In the genomic region with DNA sequence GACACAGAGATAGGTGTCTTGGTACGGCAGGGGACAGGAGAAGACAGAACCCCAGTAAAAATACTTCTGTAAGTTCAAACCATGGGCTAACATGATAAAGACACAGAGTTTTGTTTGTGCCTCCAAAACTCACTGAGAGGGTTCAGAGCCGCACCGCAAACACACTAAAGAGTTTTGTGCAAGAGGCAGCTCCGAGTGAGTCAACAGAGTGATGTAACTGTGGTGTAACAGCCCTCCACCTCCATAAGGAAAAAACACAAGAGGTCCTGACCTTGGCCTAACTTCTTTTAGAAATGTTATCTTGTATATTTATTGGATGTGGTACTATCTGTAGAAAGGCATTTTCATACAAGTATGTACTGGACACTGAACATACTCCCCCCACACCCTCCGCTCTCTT, we compare ENCODE assay signal across 27 mouse cellular contexts. TPM values are rescaled to one million over a fixed set of nuclear protein-coding genes. Genes with fewer than 3 reads are reported as not detected.
A peak's percentile ranks its signal among the peaks of the same experiment; 100 is the strongest.
DNase-seq lines count a peak whose midpoint lies in the region; ATAC-seq and TF ChIP-seq lines count a peak whose summit lies in the region.
"Had no signal": no experiment of that assay in that cellular context is flagged by ENCODE, and none has a peak within 500 bp of the region (broad histone marks: within the 10 kb centered on the region; RNA-seq: fewer than 3 reads in every experiment).

No protein-coding gene starts in this region.

- H3K4me3 ChIP-seq in midbrain, embryonic 11.5 days (ENCODE audit: low read depth, low read length), result no peak overlapping the region
- H3K4me3 ChIP-seq in midbrain, embryonic 15.5 days, result no peak overlapping the region
- H3K4me3 ChIP-seq in embryonic fibroblast, embryonic 13.5 days (ENCODE audit: insufficient read depth, low read length), result no peak overlapping the region
- no peak overlapping the region; a peak in 1 of 4 replicates for H3K4me3 ChIP-seq in liver, embryonic 14.5 days (ENCODE audit: insufficient read depth in 1 of 2, low read depth in 2 of 2, low read length in 2 of 2)
- no peak overlapping the region for H3K4me3 ChIP-seq in embryonic facial prominence, embryonic 10.5 days
- no peak overlapping the region for H3K4me3 ChIP-seq in heart, embryonic 12.5 days
- H3K4me3 ChIP-seq: erythroblast, embryonic 14.5 days; heart, embryonic 10.5 days; hindbrain, embryonic 13.5 days; layer of hippocampus, adult 2 months; limb, embryonic 15.5 days; neural tube, embryonic 15.5 days had no signal

- no peak overlapping the region for H3K27ac ChIP-seq in midbrain, embryonic 11.5 days (ENCODE audit: low read depth, low read length)
- no peak overlapping the region for H3K27ac ChIP-seq in midbrain, embryonic 15.5 days
- H3K27ac ChIP-seq in embryonic fibroblast, embryonic 13.5 days (ENCODE audit: insufficient read depth, low read length), result 0 out of 2 replicates have a peak overlapping the region, but pooled peaks have one; percentile 13
- 0 out of 2 replicates have a peak overlapping the region, but pooled peaks have one; percentile 25 for H3K27ac ChIP-seq in liver, embryonic 14.5 days
- no peak overlapping the region for H3K27ac ChIP-seq in embryonic facial prominence, embryonic 10.5 days (replicated peaks)
- H3K27ac ChIP-seq in heart, embryonic 12.5 days (ENCODE audit: poor library complexity, severe bottlenecking), result no peak overlapping the region
- H3K27ac ChIP-seq: heart, embryonic 10.5 days; hindbrain, embryonic 13.5 days; layer of hippocampus, adult 2 months; limb, embryonic 15.5 days; neural tube, embryonic 15.5 days had no signal

- TF ChIP-seq EP300 in liver, embryonic 14.5 days (IDR thresholded peaks at IDR 0.05; ENCODE audit: low read depth), result no peak

- no peak for TF ChIP-seq CTCF in embryonic fibroblast, embryonic 13.5 days (IDR thresholded peaks at IDR 0.05; ENCODE audit: borderline replicate concordance, insufficient read depth, low read length)
- TF ChIP-seq CTCF in liver, embryonic 14.5 days (IDR thresholded peaks at IDR 0.05; ENCODE audit: low read depth), result no peak

- H3K9ac ChIP-seq in midbrain, embryonic 11.5 days (ENCODE audit: low read length), result no peak overlapping the region
- H3K9ac ChIP-seq in midbrain, embryonic 15.5 days, result no peak overlapping the region
- no peak overlapping the region for H3K9ac ChIP-seq in liver, embryonic 14.5 days (replicated peaks)
- no peak overlapping the region for H3K9ac ChIP-seq in heart, embryonic 12.5 days
- H3K9ac ChIP-seq: hindbrain, embryonic 13.5 days; limb, embryonic 15.5 days; neural tube, embryonic 15.5 days had no signal

- no peak for ATAC-seq in midbrain, embryonic 11.5 days (ENCODE audit: low FRiP score)
- no peak for ATAC-seq in midbrain, embryonic 15.5 days (replicated peaks)
- peak; percentile 48; the same call in 1 of the 2 replicates for ATAC-seq in liver, embryonic 14.5 days (ENCODE audit: insufficient read depth)
- peak; percentile 87 for ATAC-seq in neutrophil, adult 5-6 weeks (ENCODE audit: extremely low read depth, insufficient number of reproducible peaks, low FRiP score, poor library complexity, severe bottlenecking)
- ATAC-seq in heart, embryonic 12.5 days (ENCODE audit: insufficient number of reproducible peaks, low FRiP score), result no peak
- ATAC-seq: forebrain, embryonic 14.5 days; inflammation-experienced regulatory T-cells, adult 6 months had no signal

- H3K27me3 ChIP-seq in midbrain, embryonic 11.5 days (ENCODE audit: control insufficient read depth, insufficient read depth, low read length), result no peaks in the 10 kb centered on the region
- H3K27me3 ChIP-seq in midbrain, embryonic 15.5 days (replicated peaks), result no peaks in the 10 kb centered on the region
- H3K27me3 ChIP-seq in liver, embryonic 14.5 days (ENCODE audit: control insufficient read depth, insufficient read depth, low read length), result no peaks in the 10 kb centered on the region
- no peaks in the 10 kb centered on the region for H3K27me3 ChIP-seq in embryonic facial prominence, embryonic 10.5 days (replicated peaks; ENCODE audit: low read depth, poor library complexity, severe bottlenecking)
- no peaks in the 10 kb centered on the region for H3K27me3 ChIP-seq in heart, embryonic 12.5 days (replicated peaks)
- H3K27me3 ChIP-seq: hindbrain, embryonic 13.5 days; limb, embryonic 15.5 days; neural tube, embryonic 15.5 days had no signal

- H3K9me3 ChIP-seq in midbrain, embryonic 11.5 days (ENCODE audit: control insufficient read depth, low read length), result no peaks in the 10 kb centered on the region
- H3K9me3 ChIP-seq in midbrain, embryonic 15.5 days, result no peaks in the 10 kb centered on the region
- H3K9me3 ChIP-seq in liver, embryonic 14.5 days (ENCODE audit: control insufficient read depth, low read length), result no peaks in the 10 kb centered on the region
- H3K9me3 ChIP-seq in embryonic facial prominence, embryonic 10.5 days, result no peaks in the 10 kb centered on the region
- no peaks in the 10 kb centered on the region for H3K9me3 ChIP-seq in heart, embryonic 12.5 days (replicated peaks)
- H3K9me3 ChIP-seq: G1E; heart, embryonic 10.5 days; hindbrain, embryonic 13.5 days; limb, embryonic 15.5 days; neural tube, embryonic 15.5 days had no signal

- no peak for TF ChIP-seq POLR2A in embryonic fibroblast, embryonic 13.5 days (IDR thresholded peaks at IDR 0.05; ENCODE audit: low read depth, low read length)

- no peaks in the 10 kb centered on the region for H3K4me1 ChIP-seq in midbrain, embryonic 11.5 days (ENCODE audit: control insufficient read depth, insufficient read depth, low read length)
- no peaks in the 10 kb centered on the region for H3K4me1 ChIP-seq in midbrain, embryonic 15.5 days
- peaks cover 12% of the 10 kb centered on the region; the same call in 1 of the 2 replicates for H3K4me1 ChIP-seq in embryonic fibroblast, embryonic 13.5 days (ENCODE audit: control insufficient read depth, insufficient read depth, low read length)
- peaks cover 0 to 3% of the 10 kb centered on the region in 2 experiments; a peak in 2 of 4 replicates for H3K4me1 ChIP-seq in liver, embryonic 14.5 days (replicated peaks; ENCODE audit: control insufficient read depth in 2 of 2, insufficient read depth in 2 of 2, low read length in 1 of 2)
- H3K4me1 ChIP-seq in embryonic facial prominence, embryonic 10.5 days, result no peaks in the 10 kb centered on the region
- H3K4me1 ChIP-seq in heart, embryonic 12.5 days (replicated peaks), result no peaks in the 10 kb centered on the region
- H3K4me1 ChIP-seq: heart, embryonic 10.5 days; hindbrain, embryonic 13.5 days; neural tube, embryonic 15.5 days had no signal

- peak; percentile 28 for DNase-seq in midbrain, embryonic 11.5 days (ENCODE audit: low spot score, missing footprints)
- peak in 1 of 3 experiments; percentile 30 for DNase-seq in liver, embryonic 14.5 days (ENCODE audit: low read depth in 3 of 3, low spot score in 3 of 3)
- DNase-seq in spleen, postnatal 10 days (ENCODE audit: low spot score in 2 of 2), result no peak
- no peak for DNase-seq in embryonic facial prominence, embryonic 10.5 days (ENCODE audit: low spot score)
- DNase-seq: cerebellum, adult 18-20 months; cerebellum, postnatal 36 days; gastrocnemius, postnatal 14 days; heart, postnatal 10 days; kidney, adult 8-10 months; kidney, postnatal 14 days; midbrain, embryonic 14.5 days; right cerebral cortex, postnatal 14 days; spleen, adult 18-20 months; thymus, adult 2 months had no signal

- no peak overlapping the region for H3K4me2 ChIP-seq in midbrain, embryonic 11.5 days
- H3K4me2 ChIP-seq in midbrain, embryonic 15.5 days, result no peak overlapping the region
- H3K4me2 ChIP-seq in liver, embryonic 14.5 days (ENCODE audit: low read depth), result peak overlapping the region; percentile 24; the same call in 1 of the 2 replicates
- H3K4me2 ChIP-seq in heart, embryonic 12.5 days, result no peak overlapping the region
- H3K4me2 ChIP-seq: hindbrain, embryonic 13.5 days; limb, embryonic 15.5 days; neural tube, embryonic 15.5 days had no signal

- H3K36me3 ChIP-seq in midbrain, embryonic 11.5 days (ENCODE audit: control insufficient read depth, insufficient read depth, low read length), result no peaks in the 10 kb centered on the region
- no peaks in the 10 kb centered on the region for H3K36me3 ChIP-seq in midbrain, embryonic 15.5 days (replicated peaks)
- no peaks in the 10 kb centered on the region for H3K36me3 ChIP-seq in liver, embryonic 14.5 days (replicated peaks; ENCODE audit: control insufficient read depth, insufficient read depth, low read depth)
- no peaks in the 10 kb centered on the region for H3K36me3 ChIP-seq in embryonic facial prominence, embryonic 10.5 days (replicated peaks)
- no peaks in the 10 kb centered on the region for H3K36me3 ChIP-seq in heart, embryonic 12.5 days
- H3K36me3 ChIP-seq: G1E; heart, embryonic 10.5 days; hindbrain, embryonic 13.5 days; limb, embryonic 15.5 days; neural tube, embryonic 15.5 days had no signal

- 97% methylated on average over 5 of the region's 5 CpGs for WGBS in midbrain, embryonic 11.5 days
- 96% methylated on average over 5 of the region's 5 CpGs for WGBS in midbrain, embryonic 15.5 days
- 77% methylated on average over 5 of the region's 5 CpGs for WGBS in liver, embryonic 14.5 days (ENCODE audit: insufficient replicate concordance)
- 97% methylated on average over 5 of the region's 5 CpGs for WGBS in embryonic facial prominence, embryonic 10.5 days
- WGBS in heart, embryonic 12.5 days, result 90% methylated on average over 5 of the region's 5 CpGs

RNA-seq across cellular contexts. Expression of a gene that starts 25.4 kb away (rescaled TPM):
- polyA plus RNA-seq in midbrain, embryonic 11.5 days (2014; fragmentation: Nextera tagmentation; extraction: Ambion mirVana), result not detected in 2 replicates
- polyA plus RNA-seq in midbrain, embryonic 15.5 days (2015; fragmentation: Nextera tagmentation; extraction: Ambion mirVana), result not detected in 2 replicates
- 5.9 and 6.3 TPM in 2 replicates for polyA plus RNA-seq in embryonic fibroblast, embryonic 13.5 days (2011; ENCODE audit: insufficient read length, low read depth, missing spikeins)
- 0.44 and 0.45 TPM in 2 replicates for polyA plus RNA-seq in liver, embryonic 14.5 days (2012; rRNA removed)
- polyA plus RNA-seq in liver, embryonic 14.5 days (2014; fragmentation: Nextera tagmentation; extraction: Ambion mirVana), result 0.14 and 0.18 TPM in 2 replicates
- total RNA-seq in neutrophil, adult 5-6 weeks (2017), result 107 and 115 TPM in 2 replicates
- not detected in 2 replicates for polyA plus RNA-seq in embryonic facial prominence, embryonic 10.5 days (2016; fragmentation: Nextera tagmentation; extraction: Ambion mirVana)
- polyA plus RNA-seq in heart, embryonic 12.5 days (2016; fragmentation: Nextera tagmentation; extraction: Ambion mirVana), result 0.05 TPM in 1 of 2 replicates, not detected in the other
- total RNA-seq: gastrocnemius, postnatal 14 days; layer of hippocampus, adult 2 months had no signal
- polyA plus RNA-seq: erythroblast, embryonic 14.5 days; forebrain, embryonic 14.5 days; G1E; heart, embryonic 10.5 days; hindbrain, embryonic 13.5 days; inflammation-experienced regulatory T-cells, adult 6 months; midbrain, embryonic 14.5 days; neural tube, embryonic 15.5 days had no signal

Comparison
In these comparisons a context has a peak if more than half of its experiments do, and no peak if none do; other contexts are left out.
1. ATAC-seq: peak in liver, embryonic 14.5 days (single experiment) and neutrophil, adult 5-6 weeks (single experiment); none in midbrain, embryonic 11.5 days (single experiment), midbrain, embryonic 15.5 days (single experiment) and heart, embryonic 12.5 days (single experiment).
2. H3K27ac ChIP-seq: peak in embryonic fibroblast, embryonic 13.5 days (single experiment) and liver, embryonic 14.5 days (single experiment); none in midbrain, embryonic 11.5 days (single experiment), midbrain, embryonic 15.5 days (single experiment), embryonic facial prominence, embryonic 10.5 days (single experiment) and heart, embryonic 12.5 days (single experiment).